In the genomic region with DNA sequence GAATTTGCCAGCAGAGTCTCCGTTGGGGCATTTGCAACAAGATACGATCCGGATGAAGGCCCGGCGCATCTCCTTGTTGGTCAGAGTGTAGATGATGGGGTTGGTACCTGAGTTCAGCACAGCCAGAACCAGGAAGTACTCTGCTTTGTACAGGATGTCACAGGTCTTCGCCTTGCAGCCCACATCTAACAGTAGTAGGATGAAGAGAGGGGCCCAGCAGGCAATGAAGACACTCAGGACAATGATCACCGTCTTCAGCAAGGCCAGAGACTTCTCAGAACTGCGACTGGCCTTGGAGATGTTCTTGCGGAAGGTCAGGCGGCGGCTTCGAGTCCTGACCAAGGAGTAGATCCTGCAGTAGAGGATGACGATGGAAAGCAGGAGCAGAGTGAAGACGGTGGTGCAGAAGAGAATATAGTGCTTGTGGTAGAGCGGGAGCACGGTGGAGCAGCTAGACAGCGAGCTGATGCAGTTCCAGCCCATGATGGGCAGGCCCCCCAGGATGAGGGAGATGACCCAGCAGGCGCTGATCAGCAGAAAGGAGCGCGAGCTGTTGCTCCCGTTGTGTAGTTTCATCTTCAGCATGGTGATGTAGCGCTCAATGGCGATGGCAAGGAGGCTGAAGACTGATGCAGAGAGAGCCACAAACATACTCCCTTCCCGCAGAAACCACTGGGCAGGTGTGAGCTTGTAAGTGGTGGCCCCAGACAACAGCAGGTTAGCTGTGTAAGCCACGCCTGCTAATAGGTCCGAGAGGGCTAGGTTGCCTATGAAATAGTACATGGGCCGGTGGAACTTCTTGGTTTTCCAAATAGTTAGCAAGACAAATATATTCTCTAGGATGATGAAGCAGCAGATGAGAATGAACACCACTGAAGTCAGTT, we compare ENCODE assay signal across 8 mouse cellular contexts. TPM values are rescaled to one million over a fixed set of nuclear protein-coding genes. Genes with fewer than 3 reads are reported as not detected.
A peak's percentile ranks its signal among the peaks of the same experiment; 100 is the strongest.
DNase-seq lines count a peak whose midpoint lies in the region; ATAC-seq lines count a peak whose summit lies in the region.

No protein-coding gene starts in this region.

- H3K27ac ChIP-seq in kidney, embryonic 15.5 days: no peak overlapping the region
- no peak overlapping the region for H3K27ac ChIP-seq in embryonic facial prominence, embryonic 10.5 days (replicated peaks)
- H3K27ac ChIP-seq in hindbrain, embryonic 14.5 days: no peak overlapping the region; the same call in 1 of the 2 replicates
- no peak overlapping the region for H3K27ac ChIP-seq in midbrain, embryonic 16.5 days (ENCODE audit: low read length)

- peaks cover 11% of the 10 kb centered on the region for H3K4me1 ChIP-seq in kidney, embryonic 15.5 days
- H3K4me1 ChIP-seq in embryonic facial prominence, embryonic 10.5 days: peaks cover 23% of the 10 kb centered on the region
- 0 out of 2 replicates have a peak, but pooled peaks cover 8% of the 10 kb centered on the region for H3K4me1 ChIP-seq in hindbrain, embryonic 14.5 days (replicated peaks; ENCODE audit: control insufficient read depth, insufficient read depth, low read length)
- H3K4me1 ChIP-seq in midbrain, embryonic 16.5 days (ENCODE audit: control insufficient read depth, insufficient read depth, low read length): peaks cover 7% of the 10 kb centered on the region; the same call in 1 of the 2 replicates

- no peak overlapping the region for H3K9ac ChIP-seq in kidney, embryonic 15.5 days
- H3K9ac ChIP-seq in hindbrain, embryonic 14.5 days: no peak overlapping the region
- H3K9ac ChIP-seq in midbrain, embryonic 16.5 days (ENCODE audit: low read depth, low read length): no peak overlapping the region

- no peak for DNase-seq in kidney, postnatal 14 days
- no peak for DNase-seq in embryonic facial prominence, embryonic 10.5 days (ENCODE audit: low spot score)
- DNase-seq in hindbrain, embryonic 14.5 days (ENCODE audit: low spot score): no peak
- DNase-seq in thymus, postnatal 10 days (ENCODE audit: low spot score in 2 of 2): no peak
- DNase-seq in urinary bladder, postnatal 10 days (ENCODE audit: low spot score): no peak

- H3K36me3 ChIP-seq in kidney, embryonic 15.5 days: no peaks in the 10 kb centered on the region
- peaks cover 10% of the 10 kb centered on the region; the same call in 1 of the 2 replicates for H3K36me3 ChIP-seq in embryonic facial prominence, embryonic 10.5 days (replicated peaks)
- no peaks in the 10 kb centered on the region for H3K36me3 ChIP-seq in hindbrain, embryonic 14.5 days (replicated peaks; ENCODE audit: control insufficient read depth, insufficient read depth)
- H3K36me3 ChIP-seq in midbrain, embryonic 16.5 days (ENCODE audit: control insufficient read depth, insufficient read depth, low read length): no peaks in the 10 kb centered on the region; the same call in 1 of the 2 replicates

- WGBS in kidney, embryonic 15.5 days: 89% methylated on average over 27 of the region's 27 CpGs
- 91% methylated on average over 27 of the region's 27 CpGs for WGBS in embryonic facial prominence, embryonic 10.5 days
- 93% methylated on average over 27 of the region's 27 CpGs for WGBS in hindbrain, embryonic 14.5 days
- 91% methylated on average over 26 of the region's 27 CpGs for WGBS in midbrain, embryonic 16.5 days

- no peak for ATAC-seq in kidney, embryonic 15.5 days (replicated peaks; ENCODE audit: low FRiP score)
- no peak for ATAC-seq in hindbrain, embryonic 14.5 days (ENCODE audit: low FRiP score)
- ATAC-seq in midbrain, embryonic 16.5 days: no peak
- no peak for ATAC-seq in megakaryocyte-erythroid progenitor cell, adult 5-6 weeks (replicated peaks; ENCODE audit: low FRiP score, low TSS enrichment, poor library complexity, severe bottlenecking)

- peak overlapping the region; percentile 58 for H3K4me3 ChIP-seq in kidney, embryonic 15.5 days (replicated peaks)
- peak overlapping the region; percentile 70; the same call in 1 of the 2 replicates for H3K4me3 ChIP-seq in embryonic facial prominence, embryonic 10.5 days
- H3K4me3 ChIP-seq in hindbrain, embryonic 14.5 days (replicated peaks; ENCODE audit: low read length): peak overlapping the region; percentile 42
- peak overlapping the region; percentile 54; the same call in 1 of the 2 replicates for H3K4me3 ChIP-seq in midbrain, embryonic 16.5 days (ENCODE audit: low read depth, low read length)

- H3K9me3 ChIP-seq in kidney, embryonic 15.5 days (replicated peaks): no peaks in the 10 kb centered on the region
- no peaks in the 10 kb centered on the region for H3K9me3 ChIP-seq in embryonic facial prominence, embryonic 10.5 days
- no peaks in the 10 kb centered on the region for H3K9me3 ChIP-seq in hindbrain, embryonic 14.5 days (ENCODE audit: control insufficient read depth, low read length)
- H3K9me3 ChIP-seq in midbrain, embryonic 16.5 days (replicated peaks; ENCODE audit: control insufficient read depth, low read length, poor library complexity, severe bottlenecking): no peaks in the 10 kb centered on the region

- H3K4me2 ChIP-seq in kidney, embryonic 15.5 days: peak overlapping the region; percentile 72
- H3K4me2 ChIP-seq in hindbrain, embryonic 14.5 days (replicated peaks): peak overlapping the region; percentile 86
- peak overlapping the region; percentile 34 for H3K4me2 ChIP-seq in midbrain, embryonic 16.5 days (ENCODE audit: low read length)

- 0 out of 2 replicates have a peak, but pooled peaks cover 2% of the 10 kb centered on the region for H3K27me3 ChIP-seq in kidney, embryonic 15.5 days
- peaks cover 10% of the 10 kb centered on the region for H3K27me3 ChIP-seq in embryonic facial prominence, embryonic 10.5 days (replicated peaks; ENCODE audit: low read depth, poor library complexity, severe bottlenecking)
- H3K27me3 ChIP-seq in hindbrain, embryonic 14.5 days (ENCODE audit: control insufficient read depth, insufficient read depth, low read length): peaks cover 15% of the 10 kb centered on the region; the same call in 1 of the 2 replicates
- H3K27me3 ChIP-seq in midbrain, embryonic 16.5 days (ENCODE audit: control insufficient read depth, insufficient read depth, low read depth, low read length): peaks cover 4% of the 10 kb centered on the region; the same call in 1 of the 2 replicates

RNA-seq across cellular contexts. Expression of a gene that starts 2.7 kb away (rescaled TPM):
- 18.4 and 21.1 TPM in 2 replicates for polyA plus RNA-seq in kidney, embryonic 15.5 days (2015; fragmentation: Nextera tagmentation; extraction: Ambion mirVana)
- polyA plus RNA-seq in embryonic facial prominence, embryonic 10.5 days (2016; fragmentation: Nextera tagmentation; extraction: Ambion mirVana): 10.8 and 11.2 TPM in 2 replicates
- polyA plus RNA-seq in hindbrain, embryonic 14.5 days (2014; fragmentation: Nextera tagmentation; extraction: Ambion mirVana): 25.0 and 30.7 TPM in 2 replicates
- 23.6 and 29.9 TPM in 2 replicates for polyA plus RNA-seq in midbrain, embryonic 16.5 days (2015; fragmentation: Nextera tagmentation; extraction: Ambion mirVana)
- 9.0 and 13.1 TPM in 2 replicates for total RNA-seq in megakaryocyte-erythroid progenitor cell, adult 5-6 weeks (2014; fragmentation: Nextera tagmentation)
- 6.4 and 7.1 TPM in 2 replicates for total RNA-seq in megakaryocyte-erythroid progenitor cell, adult 5-6 weeks (2017)

Comparison
In these comparisons a context has a peak if more than half of its experiments do, and no peak if none do; other contexts are left out.
1. H3K4me2 ChIP-seq: peak in every context shown above with its lines; median percentile 86 in hindbrain, embryonic 14.5 days; 72 in kidney, embryonic 15.5 days; 34 in midbrain, embryonic 16.5 days.